Mouse (Mus musculus): ENCODE results near the gene Sla2. TPM values are rescaled to one million over a fixed set of nuclear protein-coding genes. Genes with fewer than 3 reads are reported as not detected.
"Not testable (repeated sequence)": the region's sequence is repeated elsewhere in the genome, so short reads cannot be mapped to it uniquely, and the experiment has no call there.

The Sla2 gene
- total RNA-seq (2021) = not detected
- long read RNA-seq, experiment 1, partial matches to known transcripts = 0 of 1 reads
- long read RNA-seq, experiment 1, other reads (novel, unspliced or antisense) = 1 of 1 reads
- long read RNA-seq, experiment 2 = 0 reads

DNA sequence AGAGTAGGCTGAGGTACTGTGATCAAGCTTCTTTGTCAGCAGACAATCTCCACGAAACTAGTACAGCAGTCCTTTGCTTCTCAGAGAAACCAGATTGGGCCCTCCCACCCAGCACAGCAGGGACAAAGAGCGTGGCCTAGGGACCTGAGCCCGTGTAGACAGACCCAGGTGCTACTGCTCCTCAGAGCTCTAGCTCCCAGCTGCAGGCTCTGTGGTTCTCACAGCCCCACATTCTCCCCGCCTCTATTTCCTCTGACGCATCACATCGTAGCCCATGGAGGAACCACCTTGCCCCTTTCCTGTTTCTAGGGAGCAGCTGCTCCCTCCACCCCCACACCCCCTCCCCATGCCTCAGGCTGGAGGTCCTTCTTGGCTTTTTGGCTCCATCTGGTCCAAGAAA lies at the start of gene Sla2:
Gene Sla2 (minus strand): TSS at position 176 of the 400 bp plus-strand sequence.
- DNase-seq (ENCODE audit: low spot score) = no peak

DNA sequence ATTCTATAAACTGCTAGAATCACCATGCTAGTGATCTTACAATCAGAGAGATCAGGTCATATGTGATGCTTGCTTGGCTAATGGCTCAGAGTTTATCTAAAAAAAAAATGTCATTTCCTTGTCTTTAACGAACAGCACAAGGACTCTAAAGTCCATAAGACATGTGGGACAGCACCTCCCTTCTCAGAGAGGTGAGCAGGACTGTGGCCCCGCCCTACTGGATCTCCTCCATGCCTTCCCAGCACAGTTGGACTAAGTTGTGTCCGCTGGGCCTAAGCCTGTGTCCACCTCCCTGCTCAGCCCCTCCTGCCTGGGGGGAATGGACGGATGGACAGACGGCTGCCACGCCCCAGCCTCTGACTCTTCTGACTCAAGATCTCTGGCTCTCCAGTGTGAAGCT lies 48.0 kb upstream of the Sla2 start:
- DNase-seq (ENCODE audit: low spot score) = no peak

DNA sequence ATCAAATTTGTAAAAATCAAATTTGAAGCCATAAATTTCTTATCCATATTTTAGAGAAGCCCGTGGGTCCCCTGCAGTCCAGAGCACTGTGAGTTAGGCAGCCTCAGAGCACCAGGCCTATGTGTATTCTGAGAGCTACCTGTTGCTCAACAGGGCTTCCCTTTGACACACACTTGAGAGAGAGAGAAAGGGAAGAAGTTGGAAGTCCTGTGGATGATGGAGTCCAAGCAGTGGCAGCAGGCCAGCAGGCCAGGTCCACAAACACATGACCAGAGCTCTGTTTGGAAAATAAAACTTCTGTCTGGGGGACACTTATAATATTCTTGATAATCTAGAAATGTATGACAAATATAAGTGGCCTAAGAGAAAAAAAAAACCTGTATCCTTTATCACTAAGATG lies 46.4 kb upstream of the Sla2 start:
- DNase-seq (ENCODE audit: low spot score) = no peak

DNA sequence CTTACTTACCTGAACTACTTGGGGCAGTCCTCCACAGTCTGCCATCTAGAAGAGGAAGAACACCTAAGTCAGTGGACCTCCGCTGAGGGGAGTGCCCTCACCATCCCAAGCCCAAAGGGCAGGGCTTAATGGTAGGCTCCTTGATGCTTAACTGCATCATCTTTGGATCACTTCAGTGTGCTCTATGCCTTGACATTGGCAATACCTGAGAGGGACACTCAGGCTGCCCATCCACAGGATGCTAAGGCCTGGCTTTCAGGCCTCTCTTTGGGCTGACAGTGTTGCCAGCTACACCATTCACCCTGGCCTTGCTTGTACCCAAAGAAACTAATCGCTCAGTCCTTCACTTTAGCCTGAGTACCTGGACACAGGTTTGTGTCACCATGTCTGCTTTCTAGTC lies 44.4 kb upstream of the Sla2 start:
- no peak for DNase-seq (ENCODE audit: low spot score)

DNA sequence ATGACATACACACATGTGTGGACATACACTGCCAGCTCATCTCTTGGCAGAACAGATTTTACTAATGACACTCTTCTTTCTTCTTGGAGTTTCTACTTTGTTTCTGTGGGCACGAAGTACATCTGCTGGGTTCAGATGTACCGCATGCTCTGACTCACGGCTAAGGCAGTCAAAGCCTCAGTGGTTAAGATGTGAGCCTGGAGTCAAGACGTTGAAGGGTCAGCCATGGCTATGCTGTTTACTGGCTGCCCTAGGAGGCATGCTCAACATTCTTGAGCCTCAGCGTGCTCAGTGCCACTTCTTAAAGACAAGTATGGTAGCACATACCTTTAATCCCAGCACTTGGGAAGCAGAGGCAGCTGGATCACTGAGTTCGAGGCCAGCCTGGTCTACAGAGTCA lies 43.6 kb upstream of the Sla2 start:
- DNase-seq (ENCODE audit: low spot score) = no peak

DNA sequence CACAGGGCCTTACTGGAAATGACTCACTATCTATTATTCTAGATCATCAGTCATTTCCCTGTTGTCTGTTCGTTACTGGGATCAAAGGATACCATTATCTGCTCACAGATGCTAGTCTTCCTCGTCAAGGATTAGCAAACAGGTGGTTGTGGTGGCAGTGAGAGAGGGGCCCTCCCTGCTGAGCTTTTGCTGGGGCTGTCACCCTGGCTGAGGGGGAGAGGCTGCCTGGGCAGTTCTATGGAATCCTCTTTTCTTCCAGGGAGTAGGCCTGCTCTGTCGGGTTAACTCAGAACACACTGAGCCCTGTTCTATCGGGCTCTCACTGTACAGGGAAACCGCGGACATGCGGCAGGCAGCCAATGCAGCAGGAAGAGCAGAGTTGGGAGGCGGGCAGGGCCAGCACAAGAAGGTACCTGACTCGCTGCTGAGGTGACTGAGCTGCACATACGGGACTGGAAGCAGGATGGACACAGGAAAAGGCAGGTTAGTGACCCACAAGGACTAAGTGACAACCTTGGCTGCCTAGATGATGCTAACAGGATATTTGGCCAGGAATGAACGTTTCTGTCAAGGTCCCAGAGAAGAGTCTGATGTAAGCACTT lies 42.6 kb upstream of the Sla2 start:
- no peak for DNase-seq (ENCODE audit: low spot score)

DNA sequence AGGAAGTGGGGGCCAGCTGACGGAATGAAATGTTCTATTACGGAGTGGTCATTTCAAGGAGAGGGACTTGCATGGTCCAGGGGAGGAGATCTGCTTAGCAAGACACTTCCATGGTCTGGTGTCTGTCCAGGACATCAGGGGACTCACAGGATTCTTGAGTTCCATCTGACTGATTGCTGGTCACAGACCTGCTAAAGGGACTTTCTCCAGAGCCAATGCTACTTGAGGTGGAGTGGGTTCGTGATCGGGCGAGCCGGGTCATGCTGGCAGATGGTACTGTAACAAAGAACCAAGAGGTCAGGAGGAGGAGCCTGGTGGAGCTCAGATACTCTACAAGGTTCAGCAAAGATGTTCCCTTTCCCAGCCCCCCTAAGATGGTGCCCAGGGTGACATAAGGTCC lies 41.6 kb upstream of the Sla2 start:
- no peak for DNase-seq (ENCODE audit: low spot score)

DNA sequence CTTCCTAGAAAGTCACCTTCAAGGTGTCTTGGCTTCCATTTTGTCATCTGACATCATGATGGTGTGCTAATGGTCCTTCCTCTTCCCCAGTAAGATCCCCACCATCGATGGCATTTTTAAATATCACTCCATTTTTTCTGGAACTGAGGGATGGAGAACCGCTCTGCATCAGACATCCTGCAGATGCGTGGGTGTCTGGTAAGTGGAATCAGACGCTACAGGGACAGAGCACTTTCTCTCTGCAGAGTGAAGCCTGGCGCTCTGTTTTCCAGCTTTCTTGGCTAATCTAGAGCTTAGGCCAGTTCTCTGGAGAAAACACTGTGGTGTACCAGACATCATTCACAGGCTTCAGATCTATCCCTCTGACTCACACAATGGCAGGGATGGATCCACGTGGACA lies 40.7 kb upstream of the Sla2 start:
- DNase-seq (ENCODE audit: low spot score) = no peak

DNA sequence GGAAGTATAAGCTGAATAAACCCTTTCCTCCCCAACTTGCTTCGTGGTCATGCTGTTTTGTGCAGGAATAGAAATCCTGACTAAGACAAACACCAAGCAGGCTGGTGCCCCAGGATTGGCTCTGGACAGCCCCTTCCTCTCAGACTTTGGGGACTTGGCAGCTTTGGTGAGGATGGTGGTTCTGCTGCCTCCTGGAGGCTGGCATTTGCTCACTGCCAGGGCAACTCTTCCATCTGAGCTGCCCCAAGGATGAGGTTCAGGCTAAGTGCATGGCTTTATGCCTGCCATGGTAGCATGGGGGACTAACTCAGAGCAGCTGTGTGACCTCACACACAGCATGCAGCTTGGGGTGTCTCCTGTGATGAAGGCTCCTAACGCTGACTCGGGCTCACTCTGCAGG lies 38.6 kb upstream of the Sla2 start:
- DNase-seq (ENCODE audit: low spot score) = not testable (repeated sequence)

DNA sequence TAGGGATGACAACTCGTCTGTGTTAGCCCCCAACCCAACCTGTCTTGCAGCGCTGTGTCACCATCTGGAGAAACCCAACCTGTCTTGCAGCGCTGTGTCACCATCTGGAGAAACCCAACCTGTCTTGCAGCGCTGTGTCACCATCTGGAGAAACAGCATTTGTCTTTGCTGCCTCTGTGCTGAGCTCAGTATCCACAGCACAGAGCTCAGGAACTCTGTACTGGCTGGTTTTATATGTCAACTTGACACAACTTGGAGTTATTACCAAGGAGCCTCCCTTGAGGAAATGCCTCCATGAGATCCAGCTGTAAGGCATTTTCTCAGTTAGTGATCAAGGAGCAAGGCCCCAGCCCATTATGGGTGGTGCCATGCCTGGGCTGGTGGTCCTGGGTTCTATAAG lies 38.1 kb upstream of the Sla2 start:
- not testable (repeated sequence) for DNase-seq (ENCODE audit: low spot score)

DNA sequence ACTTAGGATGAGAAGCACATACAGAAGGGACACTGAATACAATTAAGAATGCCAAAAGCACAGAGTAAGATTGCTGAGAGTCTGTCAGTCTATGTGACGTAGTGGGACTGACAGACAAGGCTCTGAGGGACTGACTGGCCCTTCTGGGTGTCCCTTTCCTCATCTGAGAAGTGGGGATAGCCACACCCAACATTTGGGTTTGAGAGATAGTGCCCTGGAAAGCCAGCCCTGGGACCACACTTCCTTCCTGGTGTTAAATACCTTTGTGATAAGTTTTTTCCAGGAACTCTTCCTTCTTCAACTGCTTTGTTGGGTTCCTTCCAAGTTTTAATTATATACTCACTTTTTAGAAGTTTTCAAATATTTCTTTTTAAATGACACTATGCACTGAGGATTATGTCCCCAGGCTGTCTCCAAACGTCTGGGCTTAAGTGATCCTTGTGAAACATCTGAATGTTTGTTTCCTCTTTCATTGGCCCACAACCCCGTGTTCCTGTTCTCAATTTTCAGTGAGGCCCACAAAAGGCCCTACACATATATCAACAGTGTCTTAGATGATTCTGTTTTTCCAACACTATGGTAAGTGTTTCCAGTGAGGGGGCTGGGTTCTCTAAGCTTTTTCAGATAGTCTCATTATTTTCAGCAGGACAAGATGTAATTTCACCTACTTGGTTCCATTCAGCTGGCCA lies 37.4 kb upstream of the Sla2 start:
- DNase-seq (ENCODE audit: low spot score) = no peak

DNA sequence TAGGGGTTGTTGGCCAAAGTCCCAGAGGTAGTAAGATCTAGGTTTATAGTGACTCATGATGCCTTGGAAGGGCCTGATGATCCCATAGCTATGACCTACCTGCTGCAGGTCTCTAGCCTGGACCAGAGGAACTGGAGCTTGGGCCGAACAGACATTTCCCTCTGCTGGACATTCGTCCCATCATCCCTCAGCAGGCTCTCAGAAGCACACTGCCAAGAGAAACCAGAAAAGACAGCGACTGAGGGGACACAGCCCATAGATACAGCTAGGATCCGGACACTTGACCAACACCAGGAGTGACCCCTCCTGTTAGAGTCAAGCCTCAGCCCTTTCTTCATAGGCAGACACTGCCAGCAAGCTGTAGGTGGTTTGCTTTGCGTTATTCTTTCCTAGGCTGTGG lies 36.1 kb upstream of the Sla2 start:
- DNase-seq (ENCODE audit: low spot score) = peak; percentile 22

DNA sequence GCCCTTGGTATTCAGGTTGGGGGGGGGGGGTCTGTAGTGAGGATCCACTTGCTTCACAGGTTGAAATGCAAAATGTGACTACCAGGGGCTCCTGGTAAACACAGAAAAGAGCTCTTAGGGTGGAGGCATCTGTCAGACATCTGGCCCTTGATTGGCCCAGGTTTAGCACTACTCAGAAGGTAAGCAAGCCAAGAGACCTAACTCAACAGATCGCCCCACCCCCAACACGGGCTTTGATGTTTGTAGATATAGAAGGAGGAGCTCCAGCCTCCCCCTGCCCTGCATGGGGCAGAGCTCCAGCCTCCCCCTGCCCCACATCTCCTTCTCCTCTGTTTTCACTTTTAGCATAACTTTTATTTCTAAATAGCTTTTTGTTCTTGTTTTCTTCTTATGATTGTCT lies 32.8 kb upstream of the Sla2 start:
- no peak for DNase-seq (ENCODE audit: low spot score)

DNA sequence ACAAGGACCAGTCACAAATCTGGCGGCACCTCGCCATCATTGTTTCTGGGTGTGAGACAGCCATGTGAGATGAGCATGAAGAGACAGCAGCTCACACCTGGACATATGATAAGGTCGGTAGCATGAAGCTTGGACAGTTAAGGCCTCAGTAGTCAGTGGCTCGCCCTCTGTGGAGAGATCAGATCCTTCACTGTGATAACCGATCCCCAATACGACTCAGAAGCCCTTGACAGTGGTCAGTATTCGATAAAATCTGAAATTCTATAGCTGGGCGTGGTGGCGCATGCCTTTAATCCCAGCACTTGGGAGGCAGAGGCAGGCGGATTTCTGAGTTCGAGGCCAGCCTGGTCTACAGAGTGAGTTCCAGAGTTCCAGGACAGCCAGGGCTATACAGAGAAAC lies 32.2 kb upstream of the Sla2 start:
- DNase-seq (ENCODE audit: low spot score) = not testable (repeated sequence)

DNA sequence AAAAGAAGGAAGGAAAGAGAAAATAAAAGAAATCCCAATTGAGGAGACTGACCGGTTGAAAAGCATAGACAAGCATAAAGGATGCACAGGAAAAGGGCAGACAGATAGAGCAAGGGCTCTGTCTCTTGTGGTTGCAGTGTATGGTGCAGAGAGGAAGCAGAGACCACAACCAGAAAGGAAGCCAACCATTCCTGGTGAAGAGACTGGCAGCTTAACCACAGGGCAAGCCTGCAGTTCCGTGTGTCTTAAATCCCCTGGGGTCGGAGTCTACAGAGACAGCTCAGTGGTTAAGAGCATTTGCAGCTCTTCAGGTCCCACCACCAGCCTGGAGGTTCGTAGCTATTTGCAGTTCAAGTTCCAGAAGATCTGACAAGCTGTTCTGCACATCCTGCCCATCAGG lies 31.6 kb upstream of the Sla2 start:
- DNase-seq (ENCODE audit: low spot score) = no peak

DNA sequence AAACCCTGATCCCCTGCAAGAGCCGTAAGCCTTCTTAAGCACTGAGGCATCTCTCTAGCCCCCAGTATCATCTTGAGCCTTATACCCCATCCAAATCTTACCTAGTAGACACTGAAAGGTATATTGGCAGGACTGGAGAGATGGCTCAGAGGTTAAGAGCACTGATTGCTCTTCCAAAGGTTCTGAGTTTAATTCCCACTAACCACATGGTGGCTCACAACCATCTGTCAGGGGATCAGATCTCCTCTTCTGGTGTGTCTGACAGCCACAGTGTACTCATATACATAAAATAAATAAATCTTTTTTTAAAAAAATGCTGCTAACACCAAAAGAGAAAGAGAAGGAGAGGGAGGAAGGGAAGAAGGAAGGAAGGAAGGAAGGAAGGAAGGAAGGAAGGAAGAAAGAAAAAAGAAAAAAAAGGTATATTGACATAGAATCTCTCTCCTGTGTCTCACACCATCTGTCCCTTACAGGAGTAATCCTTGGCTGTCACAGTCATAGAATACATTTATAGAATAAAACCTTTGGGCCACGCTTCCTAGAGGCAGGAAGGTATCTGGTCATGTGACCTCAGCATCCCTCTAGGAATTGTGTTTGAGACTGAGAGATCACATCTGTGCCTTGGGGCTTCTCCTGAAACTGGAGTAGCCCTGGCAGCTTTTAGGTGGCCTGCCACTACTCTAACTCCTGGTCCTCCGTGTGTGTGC lies 29.6 kb upstream of the Sla2 start:
- no peak for DNase-seq (ENCODE audit: low spot score)

DNA sequence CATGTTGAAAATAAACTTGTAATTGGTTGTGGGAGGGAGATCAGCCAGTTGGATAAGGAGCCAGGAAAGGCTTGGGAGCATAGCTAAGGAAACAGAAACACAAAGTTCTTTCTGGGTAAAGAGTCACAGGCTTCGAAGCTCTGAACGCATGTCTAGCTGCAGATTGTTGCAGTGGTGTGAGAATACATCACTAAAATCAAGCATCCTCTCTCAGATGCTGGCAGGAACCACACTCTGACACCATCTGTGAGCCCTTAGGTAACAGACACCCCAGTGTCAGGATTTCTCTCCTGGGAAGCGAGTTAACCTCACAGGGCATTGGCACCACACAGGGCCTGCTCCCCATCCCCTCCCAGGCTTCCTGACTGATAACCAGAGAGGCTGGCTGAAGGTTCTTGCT lies 28.6 kb upstream of the Sla2 start:
- DNase-seq (ENCODE audit: low spot score) = no peak

DNA sequence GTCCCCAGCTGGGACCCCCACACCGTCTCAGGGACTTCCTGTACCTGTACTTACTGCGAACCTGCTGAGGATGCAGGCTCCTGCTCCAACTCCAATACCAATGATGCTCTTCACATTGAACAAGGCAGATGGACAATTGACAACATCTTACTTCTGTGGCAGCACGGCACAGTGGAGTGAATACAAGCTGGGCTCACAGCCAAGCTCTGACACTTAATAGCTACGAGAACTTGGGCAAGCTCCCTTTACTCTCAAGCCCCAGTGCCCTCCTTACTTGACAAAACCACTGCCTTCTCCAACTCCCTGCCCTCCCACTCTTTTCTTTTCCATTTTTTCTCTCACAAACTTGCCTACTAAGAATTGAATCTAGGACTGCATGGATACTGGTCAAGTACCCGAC lies 26.2 kb upstream of the Sla2 start:
- DNase-seq (ENCODE audit: low spot score) = no peak

DNA sequence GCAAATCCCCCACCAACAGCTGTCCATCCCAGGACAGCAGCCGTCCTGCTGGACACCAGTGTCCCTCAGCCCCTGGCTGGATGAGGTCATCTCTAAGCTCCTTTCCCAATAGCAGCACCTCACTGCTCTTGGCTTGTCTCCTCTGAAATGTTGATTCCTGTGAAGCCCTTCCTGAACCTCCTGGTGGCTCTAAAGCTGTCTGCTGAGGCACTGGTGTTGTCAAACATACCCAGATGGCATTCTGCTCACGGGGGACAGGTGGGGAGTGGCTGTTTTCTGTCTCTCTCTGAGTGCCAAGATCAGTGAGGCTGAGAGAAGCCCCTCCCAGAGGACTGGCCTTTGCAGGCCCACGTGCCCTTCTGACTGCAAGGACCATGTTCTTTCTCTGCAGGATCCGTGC lies 18.9 kb upstream of the Sla2 start:
- not testable (repeated sequence) for DNase-seq (ENCODE audit: low spot score)

DNA sequence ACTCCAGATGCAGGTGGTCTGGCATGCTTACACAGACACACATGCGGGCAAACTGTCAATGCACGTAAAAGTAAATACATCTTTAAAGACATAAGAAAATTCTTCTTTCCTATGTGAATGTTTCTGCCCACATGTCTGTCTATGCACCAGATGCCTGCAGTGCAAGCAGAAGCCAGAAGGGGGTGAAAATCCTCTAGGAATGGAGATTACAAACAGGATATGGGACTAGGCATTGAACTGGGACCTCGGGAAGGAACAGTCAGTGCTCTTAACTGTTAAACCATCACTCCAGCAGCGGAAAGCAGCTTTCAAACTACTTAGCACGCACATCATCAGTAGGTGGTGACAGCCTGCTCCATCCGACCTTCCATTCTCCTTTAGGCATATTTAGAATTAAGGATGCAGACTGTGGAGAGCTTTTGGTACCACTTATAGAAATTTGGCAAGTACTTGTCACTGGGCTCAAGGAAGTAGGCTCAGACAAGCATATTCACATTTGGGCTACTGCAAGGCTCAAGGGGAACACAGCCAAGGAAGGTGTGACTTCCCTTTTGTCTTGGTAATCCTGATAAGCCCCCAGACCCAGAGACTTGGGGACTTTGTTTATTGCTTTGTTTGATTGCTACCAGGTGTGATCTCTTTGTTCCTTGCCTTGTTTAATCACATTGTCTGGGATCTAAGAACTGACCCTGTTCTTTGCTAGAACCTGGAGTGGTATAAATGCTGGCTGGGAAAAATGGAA lies 18.2 kb upstream of the Sla2 start:
- peak; percentile 72 for DNase-seq (ENCODE audit: low spot score)

DNA sequence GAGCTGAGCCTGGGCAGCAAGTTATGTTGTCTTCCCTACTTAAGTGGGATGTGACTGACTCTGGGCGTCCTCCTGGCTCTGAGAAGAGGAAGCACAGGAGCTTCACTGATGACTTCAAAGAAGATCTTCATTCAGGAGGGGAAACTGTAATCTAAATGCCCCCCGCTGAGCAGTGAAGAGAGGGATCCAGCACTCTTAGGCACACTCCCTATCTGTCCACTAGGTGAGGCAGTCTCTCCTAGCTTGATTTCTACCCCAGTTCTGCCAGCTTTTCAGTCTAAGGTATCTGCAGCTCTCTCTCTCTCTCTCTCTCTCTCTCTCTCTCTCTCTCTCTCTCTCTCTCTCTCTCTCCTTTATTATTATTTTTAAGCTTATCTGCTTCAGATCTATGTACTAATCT lies 16.4 kb upstream of the Sla2 start:
- no peak for DNase-seq (ENCODE audit: low spot score)

DNA sequence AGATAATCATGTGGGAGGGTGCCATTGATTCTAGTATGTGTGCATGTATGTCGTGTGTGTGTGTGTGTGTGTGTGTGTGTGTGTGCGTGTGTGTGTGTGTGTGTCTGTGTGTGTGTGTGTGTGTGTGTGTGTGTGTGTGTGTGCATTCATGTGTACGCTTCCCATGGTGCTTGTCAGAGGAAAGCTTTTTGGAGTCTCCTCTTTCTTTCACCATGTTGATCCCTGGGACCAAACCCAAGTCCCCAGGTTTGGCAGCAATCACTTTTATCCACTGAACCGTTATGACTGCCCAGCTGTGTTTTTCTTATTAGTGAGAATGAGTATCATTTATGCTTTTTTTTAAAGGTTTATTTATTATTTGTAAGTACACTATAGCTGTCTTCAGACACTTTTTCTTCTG lies 15.4 kb upstream of the Sla2 start:
- DNase-seq (ENCODE audit: low spot score) = not testable (repeated sequence)
